Mouse (Mus musculus) small intestine, adult 2 months (tissue): ENCODE data around the gene Lipm.

ENCODE experiments used
- CTCF ChIP-seq: fragments of 200-500 bp; IDR thresholded peaks from 2 replicates; pipeline ENCODE4 v1.5.1; 2012; ENCODE audit warnings: low read depth, mild to moderate bottlenecking, control low read depth, inconsistent platforms, low read length, moderate library complexity, mixed read lengths; ENCODE audit not compliant: insufficient replicate concordance, insufficient read length; ENCODE audit errors: extremely low read depth
- POLR2A ChIP-seq: fragments of 200-500 bp; IDR thresholded peaks from 2 replicates; pipeline ENCODE4 v1.6.1; 2012; ENCODE audit warnings: low read depth, mild to moderate bottlenecking, control low read depth, inconsistent platforms, low read length, moderate library complexity

- TF ChIP-seq POLR2A: no peak
- TF ChIP-seq CTCF: no peak
These were observed 4.5 kb upstream of the Lipm start for GRCm38 (mm10) chr19:34096228-34096627.
